Mouse (Mus musculus) gastrocnemius, adult 8-10 months (tissue): ENCODE measurements around the gene Ice1. TPM values are rescaled to one million over a fixed set of nuclear protein-coding genes. Genes with fewer than 3 reads are reported as not detected.

ENCODE experiments used
- DNase-seq, 2 experiments: peaks; one replicate each; pipeline ENCODE4 v3.0.0; 2022; ENCODE audit warnings: low spot score in 2 of 2
- total RNA-seq, 4 experiments: library from RNA; stranded (reverse); gene quantifications; 2 replicates each; pipeline ENCODE4 v1.2.4; 2022

Gene Ice1
- total RNA-seq, 4 experiments from 2014 or later, result 12.2 to 17.2 (median 13.9) TPM

- no peak for DNase-seq
These were observed 55.9 kb downstream of the Ice1 start for GRCm38 (mm10) chr13:70581509-70581908.

- no peak for DNase-seq
These were observed 63.2 kb downstream of the Ice1 start for GRCm38 (mm10) chr13:70574216-70574615.

- no peak for DNase-seq
These were observed 69.5 kb downstream of the Ice1 start for GRCm38 (mm10) chr13:70567889-70568288.

GRCm38 (mm10) chr13:70553456-70553855, 84.0 kb downstream of the Ice1 start:
- DNase-seq, result no peak

GRCm38 (mm10) chr13:70547457-70547856, 90.0 kb downstream of the Ice1 start:
- DNase-seq, result no peak

- no peak for DNase-seq
These were observed 92.2 kb downstream of the Ice1 start for GRCm38 (mm10) chr13:70545261-70545660.

- DNase-seq, result no peak
These were observed 97.6 kb downstream of the Ice1 start for GRCm38 (mm10) chr13:70539842-70540241.

GRCm38 (mm10) chr13:70533412-70533811, 104.0 kb downstream of the Ice1 start:
- no peak for DNase-seq

GRCm38 (mm10) chr13:70532719-70533118, 104.7 kb downstream of the Ice1 start:
- no peak for DNase-seq

GRCm38 (mm10) chr13:70517651-70518050, 119.8 kb downstream of the Ice1 start:
- DNase-seq, result no peak

- DNase-seq, result no peak
These were observed 122.4 kb downstream of the Ice1 start for GRCm38 (mm10) chr13:70515004-70515403.

- no peak for DNase-seq
These were observed 127.2 kb downstream of the Ice1 start for GRCm38 (mm10) chr13:70510199-70510598.

GRCm38 (mm10) chr13:70509375-70510016, 127.9 kb downstream of the Ice1 start:
- no peak for DNase-seq

GRCm38 (mm10) chr13:70508708-70509374, 128.6 kb downstream of the Ice1 start:
- DNase-seq, result no peak

Other genes starting within 250 kb of the Ice1 start
- gene Adamts16, start 204.2 kb upstream of the Ice1 start, total RNA-seq, result under 1 TPM in 3 of 4 experiments, not detected in 1; 0.17 to 0.20 (median 0.19) TPM